Mouse (Mus musculus) adrenal gland, adult 8-10 months (tissue): ENCODE measurements around the gene Il2rb. TPM values are rescaled to one million over a fixed set of nuclear protein-coding genes. Genes with fewer than 3 reads are reported as not detected.

Source experiments
- DNase-seq: peaks from one replicate; pipeline ENCODE4 v3.0.0; 2022
- total RNA-seq, 4 experiments: library from RNA; stranded (reverse); gene quantifications; 2 replicates each; pipeline ENCODE4 v1.2.4; 2022

Gene Il2rb
- 1 to 10 TPM; 1.2 to 2.7 (median 1.9) TPM for total RNA-seq

DNA sequence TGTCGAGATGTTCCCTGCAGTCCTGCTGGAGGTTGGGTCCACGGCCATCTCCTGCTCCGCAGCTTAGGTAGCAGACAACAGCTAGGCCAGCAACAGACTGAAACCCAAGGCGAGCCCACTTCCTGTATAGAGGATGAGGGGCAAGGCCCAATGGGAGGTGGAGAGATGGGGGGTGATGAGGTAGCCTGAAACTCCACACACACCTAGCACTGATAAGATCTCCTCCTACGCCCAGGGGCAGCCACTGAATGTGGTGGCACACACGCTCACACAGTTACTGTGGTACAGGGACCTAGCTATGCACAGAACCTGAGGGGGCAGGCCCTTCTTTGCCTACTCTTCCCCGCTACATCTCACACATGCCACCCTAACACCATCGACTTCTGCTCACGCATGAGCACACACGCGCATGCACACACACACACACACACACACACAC lies at the start of gene Il2rb:
Gene Il2rb (minus strand): TSS at position 304 of the 439 bp plus-strand sequence.
- DNase-seq, result no peak

DNA sequence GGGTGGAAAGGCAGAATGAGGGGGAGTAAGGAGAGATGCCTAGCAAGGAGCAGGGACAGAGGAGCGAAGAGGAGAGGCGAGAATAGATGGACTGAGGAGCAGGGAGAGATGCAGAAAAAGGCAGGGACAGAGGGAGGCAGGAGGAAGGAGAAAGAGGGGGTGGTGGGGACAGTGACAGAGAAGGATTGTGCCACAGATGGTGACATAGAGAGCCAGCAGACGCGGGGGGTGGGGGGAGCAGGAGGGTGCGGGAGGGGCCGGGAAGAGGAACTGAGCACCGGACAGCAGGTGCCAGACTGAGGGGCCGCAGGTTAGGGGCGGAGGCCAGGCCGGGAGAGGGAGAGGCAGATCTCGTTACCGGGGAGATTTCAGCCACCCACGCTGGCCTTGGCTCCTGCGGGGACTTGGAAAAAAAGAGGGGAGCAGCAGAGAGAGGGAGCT lies 49.5 kb upstream of the Il2rb start, which contains the start of gene Sstr3:
Gene Sstr3 (minus strand): TSS at position 125 of the 441 bp plus-strand sequence.
- no peak for DNase-seq

DNA sequence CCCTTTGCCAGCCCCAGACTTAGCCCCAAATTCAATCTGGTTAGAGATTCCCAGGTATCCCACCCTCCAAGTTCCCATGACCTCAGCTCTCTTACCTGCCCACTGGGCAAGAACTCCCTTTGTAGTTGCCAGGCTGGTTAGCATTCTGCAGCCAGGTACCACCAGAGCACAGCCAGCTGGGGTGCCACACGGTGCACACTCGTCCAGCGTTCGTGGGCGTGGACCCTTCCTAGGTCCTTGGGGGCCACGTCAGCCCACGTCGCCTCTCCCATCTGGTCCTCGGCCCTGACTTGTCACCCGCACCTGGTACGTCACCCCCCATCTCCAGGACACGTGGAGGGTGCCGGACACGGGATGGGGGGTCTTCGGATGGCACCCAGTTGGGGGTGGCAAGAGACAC lies 49.0 kb upstream of the Il2rb start:
- DNase-seq, result no peak

DNA sequence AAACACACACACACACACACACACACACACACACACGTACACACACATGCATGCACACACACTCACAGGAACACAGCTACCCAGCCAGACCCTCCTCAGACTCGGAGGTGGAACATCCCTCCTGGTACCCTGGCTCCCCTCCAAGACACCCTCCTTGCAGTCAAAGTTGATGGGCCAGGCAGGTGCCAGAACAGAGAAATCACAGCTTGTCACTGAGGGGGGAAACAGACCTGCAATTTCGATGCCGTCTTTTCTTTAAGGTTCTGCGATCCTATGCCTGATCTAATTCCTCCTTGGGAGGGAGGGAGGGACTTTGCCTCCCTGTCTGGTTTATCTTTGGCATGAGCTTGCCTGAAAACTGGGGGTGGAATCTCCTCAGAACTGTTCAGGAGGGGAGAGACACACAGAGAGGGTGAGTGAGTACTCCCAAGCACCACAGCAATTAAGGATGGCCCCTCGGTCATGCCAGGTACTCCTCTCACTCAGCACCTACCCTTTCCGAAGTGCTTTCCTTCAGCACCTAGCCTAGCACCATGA lies 47.8 kb upstream of the Il2rb start:
- no peak for DNase-seq

GRCm38 (mm10) chr15:78542098-78542766 lies 47.2 kb upstream of the Il2rb start:
- no peak for DNase-seq

DNA sequence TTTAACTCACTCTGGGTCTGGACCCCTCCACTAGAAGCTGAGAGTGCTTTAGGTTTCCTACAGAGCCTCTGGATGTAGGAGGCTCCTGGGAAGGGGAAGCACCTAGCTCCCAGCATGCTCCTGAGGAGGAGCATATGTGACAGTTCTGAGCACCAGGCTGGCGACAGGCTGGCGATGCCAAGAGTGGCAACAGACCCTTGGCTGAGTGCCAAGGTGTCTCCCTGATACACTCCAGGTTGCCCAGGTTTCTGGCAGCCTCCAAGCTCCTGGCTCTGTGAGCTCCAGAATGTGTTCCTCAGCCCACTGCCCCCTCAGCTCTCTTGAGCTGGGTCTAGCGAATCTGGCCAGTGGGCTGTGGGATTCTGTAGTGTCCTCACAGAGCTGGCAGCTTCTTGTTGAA lies 46.5 kb upstream of the Il2rb start:
- no peak for DNase-seq

- DNase-seq, result no peak
Observed at GRCm38 (mm10) chr15:78541036-78541435, 46.0 kb upstream of the Il2rb start.

GRCm38 (mm10) chr15:78535723-78536421 lies 40.8 kb upstream of the Il2rb start:
- no peak for DNase-seq

- DNase-seq, result no peak
Observed at GRCm38 (mm10) chr15:78533346-78533835, 38.3 kb upstream of the Il2rb start.

GRCm38 (mm10) chr15:78532566-78533345 lies 37.7 kb upstream of the Il2rb start:
- no peak for DNase-seq

DNA sequence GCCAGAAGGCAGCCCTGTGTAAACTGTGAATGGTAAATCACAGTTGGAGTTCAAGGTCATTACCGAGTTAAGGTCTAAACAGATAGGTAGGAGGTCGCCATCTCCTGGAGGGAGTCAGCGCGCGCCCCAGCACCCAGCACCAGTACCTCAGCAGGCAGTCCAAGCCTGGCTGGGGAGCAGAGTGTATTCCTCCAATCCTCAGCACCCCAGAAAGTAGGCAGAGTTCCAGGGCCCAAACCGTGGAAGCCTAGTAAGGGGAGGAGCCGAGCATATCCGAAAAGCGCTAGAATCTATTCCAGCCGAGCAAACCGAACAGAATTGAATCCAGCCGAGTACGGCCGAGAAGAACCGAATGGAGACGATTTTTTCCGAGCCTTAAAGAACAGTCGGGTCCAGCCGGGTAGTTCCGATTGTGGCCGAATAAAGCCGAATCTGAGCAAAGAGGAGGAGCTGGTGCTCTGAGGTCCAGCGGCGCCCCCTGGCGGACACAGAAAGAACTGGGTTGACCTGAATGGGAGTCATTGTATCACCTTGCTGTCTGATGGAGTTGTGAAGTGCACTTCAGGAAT lies 36.9 kb upstream of the Il2rb start:
- peak; percentile 98 for DNase-seq

GRCm38 (mm10) chr15:78531451-78531720 lies 36.3 kb upstream of the Il2rb start:
- DNase-seq, result no peak

GRCm38 (mm10) chr15:78530671-78531450 lies 35.8 kb upstream of the Il2rb start, which contains the start of gene C1qtnf6:
Gene C1qtnf6 (minus strand): TSS chr15:78531416.
- peak; percentile 78 for DNase-seq

- no peak for DNase-seq
Observed at GRCm38 (mm10) chr15:78530141-78530540, 35.1 kb upstream of the Il2rb start.

- DNase-seq, result peak; percentile 88
Observed at GRCm38 (mm10) chr15:78529428-78529990, 34.4 kb upstream of the Il2rb start.

DNA sequence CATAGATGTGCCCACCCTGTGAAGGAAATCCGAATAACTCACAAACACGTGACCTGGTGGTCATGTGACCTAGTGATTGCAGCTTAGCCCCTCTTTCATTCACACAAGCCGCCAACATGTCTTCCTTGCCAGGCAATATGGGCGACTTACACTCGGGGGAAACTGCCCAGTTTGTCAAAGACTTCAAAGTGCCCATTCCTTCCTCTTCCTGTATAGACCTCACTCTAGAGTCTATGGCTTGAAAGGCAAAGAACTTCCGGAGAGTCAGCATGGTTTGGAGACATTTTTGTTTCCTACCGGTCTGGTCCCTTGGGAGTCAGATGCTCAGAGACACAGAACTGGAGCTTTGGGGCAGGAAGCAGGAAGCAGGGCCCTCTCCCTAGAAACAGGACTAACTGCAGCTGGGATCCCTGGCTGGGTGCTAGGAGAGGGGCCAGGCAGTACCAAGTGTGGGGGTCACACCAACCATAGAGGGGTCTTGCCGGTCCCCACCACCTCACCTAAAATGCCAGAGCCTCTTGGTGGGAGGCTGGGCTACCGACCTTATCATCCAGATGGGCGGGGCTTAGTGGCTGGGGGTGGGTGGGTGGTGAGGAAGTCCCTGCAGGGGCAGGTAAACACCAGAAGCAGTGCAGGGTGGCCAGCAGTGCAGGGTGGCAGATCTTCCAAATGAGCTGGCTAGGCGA lies 33.8 kb upstream of the Il2rb start:
- no peak for DNase-seq

DNA sequence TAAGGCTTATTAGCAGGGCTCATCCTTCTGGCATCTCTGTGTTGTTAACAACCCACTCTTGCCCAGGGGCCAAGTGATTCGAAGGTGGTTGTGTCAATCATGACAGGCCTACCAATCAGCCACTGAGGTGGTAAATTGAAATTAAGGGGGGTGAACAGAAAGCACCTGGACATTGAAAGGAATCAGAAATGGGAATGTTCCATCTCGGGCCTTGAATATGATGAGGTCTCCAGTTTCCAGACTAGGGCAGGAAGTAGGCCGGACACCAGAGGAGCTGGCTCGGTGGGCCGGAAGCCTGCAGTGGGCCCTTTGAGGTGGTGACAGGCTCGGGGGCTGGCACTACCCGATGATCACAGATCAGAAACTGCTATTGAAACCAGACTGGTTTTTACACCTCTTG lies 32.9 kb upstream of the Il2rb start:
- no peak for DNase-seq

- DNase-seq, result no peak
Observed at GRCm38 (mm10) chr15:78524163-78524562, 29.1 kb upstream of the Il2rb start.

DNA sequence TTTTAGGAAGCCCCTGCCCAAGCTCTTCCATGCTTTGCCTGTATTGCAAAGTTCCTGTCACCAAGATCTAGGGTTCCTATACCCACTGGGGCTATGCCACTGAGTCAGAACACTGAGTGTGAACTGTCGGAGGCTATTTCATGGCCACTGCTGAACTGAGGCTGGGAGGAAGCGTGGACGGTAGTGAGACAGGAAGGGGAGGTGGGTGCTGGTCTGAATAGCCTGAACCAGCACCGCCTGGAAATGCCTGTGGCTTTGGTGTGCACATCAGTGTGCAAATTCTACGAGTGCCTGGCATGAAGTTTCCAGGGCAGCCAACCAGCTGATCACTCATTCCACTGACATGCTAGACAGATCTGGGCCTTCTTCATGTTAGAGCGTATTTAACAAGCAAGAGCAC lies 26.8 kb upstream of the Il2rb start:
- no peak for DNase-seq

- DNase-seq, result no peak
Observed at GRCm38 (mm10) chr15:78521331-78521730, 26.3 kb upstream of the Il2rb start.
